Mouse (Mus musculus) limb, embryonic 12.5 days (tissue): ENCODE data around the gene Slc6a12. TPM values are rescaled to one million over a fixed set of nuclear protein-coding genes. Genes with fewer than 3 reads are reported as not detected.
"Not testable (repeated sequence)": the region's sequence is repeated elsewhere in the genome, so short reads cannot be mapped to it uniquely, and the experiment has no call there.

Experiments used
- ATAC-seq: fragments of 200-750 bp; cut with Nextera tagmentation; 2 replicates; pipeline ENCODE4 v1.8.0; 2017; ENCODE audit warnings: low read depth, moderate TSS enrichment; ENCODE audit not compliant: insufficient number of reproducible peaks, insufficient read depth, low FRiP score, low TSS enrichment
- H3K27ac ChIP-seq: fragments of 300-500 bp; sonication (generic); 2 replicates; pipeline ENCODE4 v1.5.1; 2016; ENCODE audit warnings: mild to moderate bottlenecking, moderate library complexity
- H3K27me3 ChIP-seq: fragments of 300-500 bp; sonication (generic); 2 replicates; pipeline ENCODE4 v1.6.1; 2016; ENCODE audit warnings: mild to moderate bottlenecking, moderate library complexity
- H3K36me3 ChIP-seq: fragments of 300-500 bp; sonication (generic); 2 replicates; pipeline ENCODE4 v1.6.1; 2016; ENCODE audit warnings: mild to moderate bottlenecking, moderate library complexity
- H3K4me1 ChIP-seq: fragments of 300-500 bp; sonication (generic); replicated peaks from 2 replicates; pipeline ENCODE4 v1.6.1; 2016
- H3K4me2 ChIP-seq: fragments of 300-500 bp; sonication (generic); 2 replicates; pipeline ENCODE4 v1.6.1; 2016; ENCODE audit warnings: mild to moderate bottlenecking, moderate library complexity
- H3K4me3 ChIP-seq: fragments of 300-500 bp; sonication (generic); replicated peaks from 2 replicates; pipeline ENCODE4 v1.5.1; 2016; ENCODE audit warnings: mild to moderate bottlenecking
- H3K9ac ChIP-seq: fragments of 300-500 bp; sonication (generic); replicated peaks from 2 replicates; pipeline ENCODE4 v1.6.1; 2016; ENCODE audit warnings: mild to moderate bottlenecking, moderate library complexity
- H3K9me3 ChIP-seq: fragments of 300-500 bp; sonication (generic); 2 replicates; pipeline ENCODE4 v1.6.1; 2016; ENCODE audit warnings: mild to moderate bottlenecking, moderate library complexity
- WGBS: fragments of 180-500 bp; shearing (Covaris S2); methylation state at CpG from one replicate; pipeline ENCODE4 v1.1.7; 2016; 5-methylcytosine and 5-hydroxymethylcytosine counted together
- polyA plus RNA-seq: library from polyadenylated mRNA; unstranded; fragments of >200 nt; fragmentation: Nextera tagmentation; extraction: Ambion mirVana; gene quantifications from 2 replicates; pipeline ENCODE4 v1.2.1, GENCODE M21; 2016

The Slc6a12 gene
- polyA plus RNA-seq, 1 experiment from 2014 or later, result not detected

- peaks cover 16% of the 10 kb centered on the region; the same call in 1 of the 2 replicates for H3K4me1 ChIP-seq
- no peak overlapping the region for H3K4me3 ChIP-seq
- no peak overlapping the region for H3K4me2 ChIP-seq
- no peaks in the 10 kb centered on the region for H3K9me3 ChIP-seq
- WGBS, result 67% methylated on average over 5 of the region's 5 CpGs
- no peak for ATAC-seq
- peaks cover 8% of the 10 kb centered on the region; the same call in 1 of the 2 replicates for H3K27me3 ChIP-seq
- no peak overlapping the region for H3K27ac ChIP-seq
- H3K9ac ChIP-seq, result no peak overlapping the region
- H3K36me3 ChIP-seq, result no peaks in the 10 kb centered on the region
Measured at GRCm38 (mm10) chr6:121344329-121344728, 1.5 kb downstream of the Slc6a12 start.

- no peak overlapping the region for H3K9ac ChIP-seq
- no peaks in the 10 kb centered on the region for H3K9me3 ChIP-seq
- no peak overlapping the region for H3K4me3 ChIP-seq
- no peak for ATAC-seq
- peaks cover 16% of the 10 kb centered on the region; the same call in 1 of the 2 replicates for H3K4me1 ChIP-seq
- H3K27me3 ChIP-seq, result peaks cover 8% of the 10 kb centered on the region; the same call in 1 of the 2 replicates
- 7% methylated on average over 8 of the region's 8 CpGs for WGBS
- no peak overlapping the region for H3K4me2 ChIP-seq
- no peaks in the 10 kb centered on the region for H3K36me3 ChIP-seq
- H3K27ac ChIP-seq, result no peak overlapping the region
Measured at GRCm38 (mm10) chr6:121346428-121346827, 3.6 kb downstream of the Slc6a12 start.

- H3K36me3 ChIP-seq, result no peaks in the 10 kb centered on the region
- no peak overlapping the region for H3K4me3 ChIP-seq
- H3K9me3 ChIP-seq, result no peaks in the 10 kb centered on the region
- H3K27me3 ChIP-seq, result no peaks in the 10 kb centered on the region
- H3K9ac ChIP-seq, result no peak overlapping the region
- WGBS, result 59% methylated on average over 2 of the region's 2 CpGs
- no peaks in the 10 kb centered on the region for H3K4me1 ChIP-seq
- ATAC-seq, result no peak
- no peak overlapping the region for H3K27ac ChIP-seq
- no peak overlapping the region for H3K4me2 ChIP-seq
Measured at GRCm38 (mm10) chr6:121352276-121352675, 9.4 kb downstream of the Slc6a12 start.

- Histone ChIP-seq H3K4me2 (no peak overlapping the region), H3K4me3 (no peak overlapping the region), H3K36me3 (no peaks in the 10 kb centered on the region), H3K4me1 (no peaks in the 10 kb centered on the region), H3K27me3 (no peaks in the 10 kb centered on the region), H3K9me3 (no peaks in the 10 kb centered on the region), H3K27ac (no peak overlapping the region), H3K9ac (no peak overlapping the region)
- WGBS, result 90% methylated on average over 1 of the region's 1 CpGs
- no peak for ATAC-seq
Measured at GRCm38 (mm10) chr6:121356041-121356440, 13.2 kb downstream of the Slc6a12 start.

- H3K27ac ChIP-seq, result no peak overlapping the region
- no peaks in the 10 kb centered on the region for H3K9me3 ChIP-seq
- no peaks in the 10 kb centered on the region for H3K27me3 ChIP-seq
- H3K4me1 ChIP-seq, result no peaks in the 10 kb centered on the region
- H3K4me2 ChIP-seq, result no peak overlapping the region
- no peak for ATAC-seq
- 87% methylated on average over 6 of the region's 6 CpGs for WGBS
- no peak overlapping the region for H3K9ac ChIP-seq
- H3K36me3 ChIP-seq, result no peaks in the 10 kb centered on the region
- no peak overlapping the region for H3K4me3 ChIP-seq
Measured at GRCm38 (mm10) chr6:121357232-121357631, 14.4 kb downstream of the Slc6a12 start.

GRCm38 (mm10) chr6:121363061-121363460, 20.2 kb downstream of the Slc6a12 start:
- Histone ChIP-seq H3K9ac (no peak overlapping the region), H3K4me2 (no peak overlapping the region), H3K4me3 (no peak overlapping the region), H3K36me3 (no peaks in the 10 kb centered on the region), H3K27ac (no peak overlapping the region), H3K9me3 (no peaks in the 10 kb centered on the region), H3K4me1 (no peaks in the 10 kb centered on the region), H3K27me3 (no peaks in the 10 kb centered on the region)
- ATAC-seq, result no peak
- WGBS, result 65% methylated on average over 6 of the region's 6 CpGs

GRCm38 (mm10) chr6:121363956-121364355, 21.1 kb downstream of the Slc6a12 start:
- no peak overlapping the region for H3K9ac ChIP-seq
- H3K4me2 ChIP-seq, result no peak overlapping the region
- H3K27me3 ChIP-seq, result no peaks in the 10 kb centered on the region
- no peak for ATAC-seq
- H3K4me3 ChIP-seq, result no peak overlapping the region
- no peak overlapping the region for H3K27ac ChIP-seq
- WGBS, result 81% methylated on average over 4 of the region's 4 CpGs
- H3K4me1 ChIP-seq, result no peaks in the 10 kb centered on the region
- H3K9me3 ChIP-seq, result no peaks in the 10 kb centered on the region
- no peaks in the 10 kb centered on the region for H3K36me3 ChIP-seq

GRCm38 (mm10) chr6:121366537-121366936, 23.7 kb downstream of the Slc6a12 start:
- not testable (repeated sequence) for ATAC-seq, H3K9me3 ChIP-seq, H3K9ac ChIP-seq, H3K4me2 ChIP-seq, H3K27ac ChIP-seq, H3K4me1 ChIP-seq, H3K4me3 ChIP-seq, H3K36me3 ChIP-seq, H3K27me3 ChIP-seq
- 12% methylated on average over 2 of the region's 2 CpGs for WGBS

GRCm38 (mm10) chr6:121367099-121367498, 24.2 kb downstream of the Slc6a12 start:
- Histone ChIP-seq H3K9me3 (no peaks in the 10 kb centered on the region), H3K4me1 (no peaks in the 10 kb centered on the region), H3K36me3 (no peaks in the 10 kb centered on the region), H3K9ac (no peak overlapping the region), H3K27ac (no peak overlapping the region), H3K4me3 (no peak overlapping the region), H3K4me2 (no peak overlapping the region), H3K27me3 (no peaks in the 10 kb centered on the region)
- 55% methylated on average over 3 of the region's 3 CpGs for WGBS
- ATAC-seq, result no peak

GRCm38 (mm10) chr6:121371197-121371980, 28.5 kb downstream of the Slc6a12 start:
- H3K27me3 ChIP-seq, result no peaks in the 10 kb centered on the region
- no peaks in the 10 kb centered on the region for H3K36me3 ChIP-seq
- H3K9ac ChIP-seq, result no peak overlapping the region
- H3K4me1 ChIP-seq, result no peaks in the 10 kb centered on the region
- no peak for ATAC-seq
- H3K4me3 ChIP-seq, result no peak overlapping the region
- H3K9me3 ChIP-seq, result no peaks in the 10 kb centered on the region
- 80% methylated on average over 10 of the region's 10 CpGs for WGBS
- H3K27ac ChIP-seq, result no peak overlapping the region
- H3K4me2 ChIP-seq, result no peak overlapping the region

GRCm38 (mm10) chr6:121376159-121376558, 33.3 kb downstream of the Slc6a12 start:
- Histone ChIP-seq H3K4me1 (0 out of 2 replicates have a peak, but pooled peaks cover under 1% of the 10 kb centered on the region), H3K27ac (no peak overlapping the region), H3K4me2 (no peak overlapping the region), H3K9ac (no peak overlapping the region), H3K4me3 (no peak overlapping the region), H3K36me3 (no peaks in the 10 kb centered on the region), H3K9me3 (no peaks in the 10 kb centered on the region), H3K27me3 (peaks cover 5% of the 10 kb centered on the region; the same call in 1 of the 2 replicates)
- ATAC-seq, result no peak
- 63% methylated on average over 12 of the region's 12 CpGs for WGBS

- 50% methylated on average over 4 of the region's 4 CpGs for WGBS
- no peak overlapping the region for H3K27ac ChIP-seq
- H3K36me3 ChIP-seq, result no peaks in the 10 kb centered on the region
- ATAC-seq, result no peak
- H3K9ac ChIP-seq, result no peak overlapping the region
- H3K27me3 ChIP-seq, result peaks cover 5% of the 10 kb centered on the region; the same call in 1 of the 2 replicates
- H3K4me1 ChIP-seq, result 0 out of 2 replicates have a peak, but pooled peaks cover 5% of the 10 kb centered on the region
- no peak overlapping the region for H3K4me3 ChIP-seq
- no peaks in the 10 kb centered on the region for H3K9me3 ChIP-seq
- H3K4me2 ChIP-seq, result no peak overlapping the region
Measured at GRCm38 (mm10) chr6:121378256-121378655, 35.4 kb downstream of the Slc6a12 start.
